Mouse (Mus musculus) hindbrain, embryonic 15.5 days (tissue): ENCODE measurements around the gene Arf6. TPM values are rescaled to one million over a fixed set of nuclear protein-coding genes. Genes with fewer than 3 reads are reported as not detected.

Experiments
- ATAC-seq: fragments of 200-750 bp; cut with Nextera tagmentation; 2 replicates; pipeline ENCODE4 v1.8.0; 2017; ENCODE audit warnings: low read depth, moderate number of reproducible peaks, moderate TSS enrichment; ENCODE audit not compliant: low FRiP score
- H3K27ac ChIP-seq: fragments of 300-500 bp; sonication (generic); replicated peaks from 2 replicates; pipeline ENCODE4 v1.5.1; 2015; ENCODE audit warnings: mild to moderate bottlenecking, inconsistent platforms
- H3K27me3 ChIP-seq: fragments of 300-500 bp; sonication (generic); 2 replicates; pipeline ENCODE4 v1.6.1; 2015; ENCODE audit warnings: control low read depth, inconsistent platforms
- H3K36me3 ChIP-seq: fragments of 300-500 bp; sonication (generic); 2 replicates; pipeline ENCODE4 v1.6.1; 2015; ENCODE audit warnings: control low read depth, inconsistent platforms
- H3K4me1 ChIP-seq: fragments of 300-500 bp; sonication (generic); replicated peaks from 2 replicates; pipeline ENCODE4 v1.6.1; 2015; ENCODE audit warnings: control low read depth, inconsistent platforms
- H3K4me2 ChIP-seq: fragments of 300-500 bp; sonication (generic); 2 replicates; pipeline ENCODE4 v1.6.1; 2015; ENCODE audit warnings: moderate library complexity, mild to moderate bottlenecking, inconsistent platforms
- H3K4me3 ChIP-seq: fragments of 300-500 bp; sonication (generic); 2 replicates; pipeline ENCODE4 v1.5.1; 2015; ENCODE audit warnings: mild to moderate bottlenecking, inconsistent platforms
- H3K9ac ChIP-seq: fragments of 300-500 bp; sonication (generic); 2 replicates; pipeline ENCODE4 v1.6.1; 2015; ENCODE audit warnings: inconsistent platforms
- H3K9me3 ChIP-seq: fragments of 300-500 bp; sonication (generic); 2 replicates; pipeline ENCODE4 v1.6.1; 2016; ENCODE audit warnings: control low read depth, inconsistent platforms
- WGBS: fragments of 180-500 bp; shearing (Covaris S2); methylation state at CpG from one replicate; pipeline ENCODE4 v1.1.7; 2015; 5-methylcytosine and 5-hydroxymethylcytosine counted together
- microRNA-seq: library from miRNA; unstranded; fragments of <30 nt; microRNA quantifications from one replicate; pipeline ENCODE4, GENCODE M21; 2016
- polyA plus RNA-seq: library from polyadenylated mRNA; unstranded; fragments of >200 nt; fragmentation: Nextera tagmentation; extraction: Ambion mirVana; gene quantifications from 2 replicates; pipeline ENCODE4 v1.2.1, GENCODE M21; 2015

Gene Arf6
- polyA plus RNA-seq, 1 experiment from 2014 or later: 30.8 TPM

DNA sequence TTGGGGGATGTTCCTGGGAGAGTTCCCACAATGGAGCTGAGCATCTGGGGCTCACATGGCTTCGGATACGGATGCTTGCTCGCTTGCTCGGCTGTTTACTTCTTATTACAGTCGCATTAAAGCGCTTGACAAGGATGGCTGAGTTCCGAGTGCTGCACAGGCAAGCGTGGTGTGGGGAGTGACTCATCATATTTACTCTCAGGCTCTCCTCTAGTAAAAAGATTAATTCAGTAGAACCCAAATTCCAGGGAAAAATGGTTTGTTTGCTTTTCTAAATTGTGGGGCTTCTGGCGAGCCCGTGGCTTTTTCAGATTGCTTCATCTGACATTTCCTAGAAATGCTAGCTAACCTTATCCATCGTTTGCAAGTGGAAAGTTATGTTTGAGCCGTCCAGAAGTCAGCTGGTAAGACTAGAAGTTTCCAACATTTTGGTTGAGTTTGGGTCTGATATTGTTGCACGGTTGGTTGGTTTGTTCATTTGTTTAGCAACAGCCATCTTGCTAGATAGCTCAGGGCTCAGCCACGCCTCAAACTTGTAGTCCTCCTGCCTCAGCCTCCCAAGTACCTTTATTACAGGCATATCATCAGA is 47.2 kb downstream of the Arf6 start:
- Histone ChIP-seq H3K4me3 (no peak overlapping the region), H3K36me3 (no peaks in the 10 kb centered on the region), H3K4me1 (no peaks in the 10 kb centered on the region), H3K27me3 (no peaks in the 10 kb centered on the region), H3K4me2 (no peak overlapping the region), H3K9me3 (no peaks in the 10 kb centered on the region), H3K9ac (no peak overlapping the region), H3K27ac (no peak overlapping the region)
- 75% methylated on average over 14 of the region's 14 CpGs for WGBS
- ATAC-seq: no peak

- Histone ChIP-seq H3K9ac (no peak overlapping the region), H3K4me2 (no peak overlapping the region), H3K4me1 (no peaks in the 10 kb centered on the region), H3K27me3 (no peaks in the 10 kb centered on the region), H3K36me3 (no peaks in the 10 kb centered on the region), H3K4me3 (no peak overlapping the region), H3K9me3 (no peaks in the 10 kb centered on the region), H3K27ac (no peak overlapping the region)
- 86% methylated on average over 4 of the region's 4 CpGs for WGBS
- ATAC-seq: no peak
Measured at GRCm38 (mm10) chr12:69419606-69420005, 47.7 kb downstream of the Arf6 start.

- ATAC-seq: no peak
- Histone ChIP-seq H3K36me3 (no peaks in the 10 kb centered on the region), H3K27me3 (no peaks in the 10 kb centered on the region), H3K9ac (no peak overlapping the region), H3K9me3 (no peaks in the 10 kb centered on the region), H3K4me1 (no peaks in the 10 kb centered on the region), H3K27ac (no peak overlapping the region), H3K4me3 (no peak overlapping the region), H3K4me2 (no peak overlapping the region)
- 74% methylated on average over 3 of the region's 3 CpGs for WGBS
Measured at GRCm38 (mm10) chr12:69420716-69421115, 48.8 kb downstream of the Arf6 start.

- WGBS: 84% methylated on average over 20 of the region's 20 CpGs
- no peak for ATAC-seq
Measured at GRCm38 (mm10) chr12:69422827-69423537, 51.0 kb downstream of the Arf6 start.

More at GRCm38 (mm10) chr12:69422827-69423537, 51.0 kb downstream of the Arf6 start:
- Histone ChIP-seq H3K9ac (no peak overlapping the region), H3K4me2 (no peak overlapping the region), H3K4me1 (no peaks in the 10 kb centered on the region), H3K27me3 (no peaks in the 10 kb centered on the region), H3K9me3 (no peaks in the 10 kb centered on the region), H3K36me3 (no peaks in the 10 kb centered on the region), H3K4me3 (no peak overlapping the region), H3K27ac (no peak overlapping the region)

Small RNA genes lying within 50 kb of the gene (microRNA-seq; reads per million reads assigned to microRNA genes)
- not detected for gene Gm47299
- not detected for gene Gm47305

Other genes with a start within 250 kb of the Arf6 start
- 1,135 and 1,350 TPM in 2 replicates for gene Rps29, start 213.0 kb upstream of the Arf6 start, polyA plus RNA-seq
- 5.1 and 6.1 TPM in 2 replicates for gene Lrr1, start 203.3 kb upstream of the Arf6 start, polyA plus RNA-seq
- gene Rpl36al, start 188.1 kb upstream of the Arf6 start, polyA plus RNA-seq: 332 and 367 TPM in 2 replicates
- 40.4 and 43.5 TPM in 2 replicates for gene Mgat2, start 188.0 kb upstream of the Arf6 start, polyA plus RNA-seq
- 14.1 and 15.6 TPM in 2 replicates for gene Gm49383, start 175.0 kb upstream of the Arf6 start, polyA plus RNA-seq
- gene Dnaaf2, start 173.7 kb upstream of the Arf6 start, polyA plus RNA-seq: 7.3 and 9.2 TPM in 2 replicates
- gene Gm49384, start 167.9 kb upstream of the Arf6 start, polyA plus RNA-seq: 10.0 and 12.4 TPM in 2 replicates
- 5.3 and 6.3 TPM in 2 replicates for gene Pole2, start 144.0 kb upstream of the Arf6 start, polyA plus RNA-seq
- 16.8 and 17.6 TPM in 2 replicates for gene Klhdc1, start 131.0 kb upstream of the Arf6 start, polyA plus RNA-seq
- gene Klhdc2, start 75.5 kb upstream of the Arf6 start, polyA plus RNA-seq: 273 and 278 TPM in 2 replicates
- 84.0 and 87.4 TPM in 2 replicates for gene Nemf, start 15.0 kb upstream of the Arf6 start, polyA plus RNA-seq
- gene Gm9887, start 308 bp downstream of the Arf6 start, polyA plus RNA-seq: 0.89 and 1.5 TPM in 2 replicates
- gene Vcpkmt, start 210.9 kb downstream of the Arf6 start, polyA plus RNA-seq: 24.8 and 25.3 TPM in 2 replicates